14 mouse cellular contexts compared by ENCODE assay signal in genomic region chr5:38813391-38814109, GRCm38 (mm10).
DNase-seq lines count a peak whose midpoint lies in the region; ATAC-seq lines count a peak whose summit lies in the region.
"Had no signal": no experiment of that assay in that cellular context is flagged by ENCODE, and none has a peak within 500 bp of the region (broad histone marks: within the 10 kb centered on the region; RNA-seq: fewer than 3 reads in every experiment).

No protein-coding gene starts in this region.

- H3K9ac ChIP-seq in kidney, embryonic 14.5 days (ENCODE audit: low read depth, low read length), result no peak overlapping the region
- H3K9ac ChIP-seq in forebrain, embryonic 12.5 days, result no peak overlapping the region
- H3K9ac ChIP-seq in midbrain, embryonic 12.5 days (replicated peaks), result no peak overlapping the region
- H3K9ac ChIP-seq: heart, embryonic 12.5 days; neural tube, embryonic 13.5 days had no signal

- no peak overlapping the region for H3K27ac ChIP-seq in kidney, embryonic 14.5 days (ENCODE audit: low read depth, low read length)
- peak overlapping the region; percentile 81 for H3K27ac ChIP-seq in forebrain, embryonic 12.5 days
- H3K27ac ChIP-seq in midbrain, embryonic 12.5 days (replicated peaks), result no peak overlapping the region
- H3K27ac ChIP-seq: neural tube, embryonic 13.5 days had no signal

- H3K9me3 ChIP-seq in kidney, embryonic 14.5 days (ENCODE audit: control insufficient read depth, low read length), result no peaks in the 10 kb centered on the region
- H3K9me3 ChIP-seq in forebrain, embryonic 12.5 days, result no peaks in the 10 kb centered on the region
- H3K9me3 ChIP-seq in midbrain, embryonic 12.5 days, result no peaks in the 10 kb centered on the region
- H3K9me3 ChIP-seq: heart, embryonic 12.5 days; neural tube, embryonic 13.5 days had no signal

- H3K4me1 ChIP-seq in kidney, embryonic 14.5 days (ENCODE audit: control insufficient read depth, insufficient read depth, low read length), result peaks cover 12% of the 10 kb centered on the region; the same call in 1 of the 2 replicates
- H3K4me1 ChIP-seq in forebrain, embryonic 12.5 days, result peaks cover 30% of the 10 kb centered on the region
- peaks cover 9% of the 10 kb centered on the region for H3K4me1 ChIP-seq in midbrain, embryonic 12.5 days
- H3K4me1 ChIP-seq: heart, embryonic 12.5 days had no signal

- DNase-seq in kidney, adult 18-20 months, result no peak
- peak; percentile 29 for DNase-seq in embryo, embryonic 9.5 days (ENCODE audit: extremely low spot score)
- no peak for DNase-seq in left cerebral cortex, adult 11 months (ENCODE audit: low spot score)
- no peak for DNase-seq in c-Kit-positive CD71-positive TER-119-positive erythroid progenitor cells, embryonic 14.5 days (ENCODE audit: low spot score)
- DNase-seq in liver, result no peak
- DNase-seq: kidney, postnatal 25 days; lung, adult 18-20 months; right cerebral cortex, postnatal 25 days; thymus, postnatal 4 days had no signal

- peak; percentile 75; the same call in 1 of the 2 replicates for ATAC-seq in kidney, embryonic 14.5 days (ENCODE audit: low FRiP score, low TSS enrichment)
- peak; percentile 83; the same call in 1 of the 2 replicates for ATAC-seq in forebrain, embryonic 12.5 days (ENCODE audit: low FRiP score)
- peak; percentile 59; the same call in 1 of the 2 replicates for ATAC-seq in midbrain, embryonic 12.5 days (ENCODE audit: low FRiP score, low read depth)

- 29% methylated on average over 9 of the region's 9 CpGs for WGBS in kidney, embryonic 14.5 days
- 39% methylated on average over 9 of the region's 9 CpGs for WGBS in forebrain, embryonic 12.5 days
- 66% methylated on average over 9 of the region's 9 CpGs for WGBS in midbrain, embryonic 12.5 days

- H3K27me3 ChIP-seq in kidney, embryonic 14.5 days (ENCODE audit: control insufficient read depth, insufficient read depth, low read length), result no peaks in the 10 kb centered on the region; the same call in 1 of the 2 replicates
- H3K27me3 ChIP-seq in forebrain, embryonic 12.5 days, result no peaks in the 10 kb centered on the region
- no peaks in the 10 kb centered on the region for H3K27me3 ChIP-seq in midbrain, embryonic 12.5 days
- H3K27me3 ChIP-seq: heart, embryonic 12.5 days; neural tube, embryonic 13.5 days had no signal

- no peaks in the 10 kb centered on the region for H3K36me3 ChIP-seq in kidney, embryonic 14.5 days (ENCODE audit: control insufficient read depth, insufficient read depth, low read length)
- no peaks in the 10 kb centered on the region for H3K36me3 ChIP-seq in forebrain, embryonic 12.5 days (replicated peaks)
- no peaks in the 10 kb centered on the region for H3K36me3 ChIP-seq in midbrain, embryonic 12.5 days
- H3K36me3 ChIP-seq: heart, embryonic 12.5 days; neural tube, embryonic 13.5 days had no signal

- H3K4me2 ChIP-seq in kidney, embryonic 14.5 days (replicated peaks; ENCODE audit: low read depth, low read length), result no peak overlapping the region
- peak overlapping the region; percentile 6; the same call in 1 of the 2 replicates for H3K4me2 ChIP-seq in forebrain, embryonic 12.5 days
- no peak overlapping the region for H3K4me2 ChIP-seq in midbrain, embryonic 12.5 days (replicated peaks)
- H3K4me2 ChIP-seq: heart, embryonic 12.5 days had no signal

- no peak overlapping the region for H3K4me3 ChIP-seq in kidney, embryonic 14.5 days (ENCODE audit: low read length)
- no peak overlapping the region for H3K4me3 ChIP-seq in forebrain, embryonic 12.5 days (replicated peaks)
- H3K4me3 ChIP-seq in midbrain, embryonic 12.5 days, result no peak overlapping the region
- H3K4me3 ChIP-seq: heart, embryonic 12.5 days; neural tube, embryonic 13.5 days had no signal
